Mouse (Mus musculus) forebrain, embryonic 13.5 days (tissue): ENCODE data around the gene Pih1d1. TPM values are rescaled to one million over a fixed set of nuclear protein-coding genes. Genes with fewer than 3 reads are reported as not detected.

Experiments used
- ATAC-seq: fragments of 200-750 bp; cut with Nextera tagmentation; 2 replicates; pipeline ENCODE4 v1.8.0; 2017
- H3K27ac ChIP-seq: fragments of 300-500 bp; sonication (generic); 2 replicates; pipeline ENCODE4 v1.5.1; 2015; ENCODE audit warnings: inconsistent platforms, mild to moderate bottlenecking, moderate library complexity
- H3K27me3 ChIP-seq: fragments of 300-500 bp; sonication (generic); 2 replicates; pipeline ENCODE4 v1.6.1; 2015; ENCODE audit warnings: mild to moderate bottlenecking, inconsistent platforms
- H3K36me3 ChIP-seq: fragments of 300-500 bp; sonication (generic); 2 replicates; pipeline ENCODE4 v1.6.1; 2015; ENCODE audit warnings: mild to moderate bottlenecking, inconsistent platforms; ENCODE audit not compliant: poor library complexity, severe bottlenecking
- H3K4me1 ChIP-seq: fragments of 300-500 bp; sonication (generic); 2 replicates; pipeline ENCODE4 v1.6.1; 2015; ENCODE audit warnings: inconsistent platforms
- H3K4me2 ChIP-seq: fragments of 300-500 bp; sonication (generic); 2 replicates; pipeline ENCODE4 v1.6.1; 2015; ENCODE audit warnings: inconsistent platforms, mild to moderate bottlenecking, moderate library complexity
- H3K4me3 ChIP-seq: fragments of 300-500 bp; sonication (generic); 2 replicates; pipeline ENCODE4 v1.5.1; 2015; ENCODE audit warnings: mild to moderate bottlenecking, inconsistent platforms
- H3K9ac ChIP-seq: fragments of 300-500 bp; sonication (generic); 2 replicates; pipeline ENCODE4 v1.6.1; 2015; ENCODE audit warnings: mild to moderate bottlenecking, inconsistent platforms
- H3K9me3 ChIP-seq: fragments of 300-500 bp; sonication (generic); replicated peaks from 2 replicates; pipeline ENCODE4 v1.6.1; 2016; ENCODE audit warnings: inconsistent platforms
- WGBS: fragments of 180-500 bp; shearing (Covaris S2); methylation state at CpG from one replicate; pipeline ENCODE4 v1.1.7; 2015; 5-methylcytosine and 5-hydroxymethylcytosine counted together
- polyA plus RNA-seq: library from polyadenylated mRNA; unstranded; fragments of >200 nt; fragmentation: Nextera tagmentation; extraction: Ambion mirVana; gene quantifications from 2 replicates; pipeline ENCODE4 v1.2.1, GENCODE M21; 2015

Pih1d1 gene
- polyA plus RNA-seq, 1 experiment from 2014 or later, result 97.5 TPM

DNA sequence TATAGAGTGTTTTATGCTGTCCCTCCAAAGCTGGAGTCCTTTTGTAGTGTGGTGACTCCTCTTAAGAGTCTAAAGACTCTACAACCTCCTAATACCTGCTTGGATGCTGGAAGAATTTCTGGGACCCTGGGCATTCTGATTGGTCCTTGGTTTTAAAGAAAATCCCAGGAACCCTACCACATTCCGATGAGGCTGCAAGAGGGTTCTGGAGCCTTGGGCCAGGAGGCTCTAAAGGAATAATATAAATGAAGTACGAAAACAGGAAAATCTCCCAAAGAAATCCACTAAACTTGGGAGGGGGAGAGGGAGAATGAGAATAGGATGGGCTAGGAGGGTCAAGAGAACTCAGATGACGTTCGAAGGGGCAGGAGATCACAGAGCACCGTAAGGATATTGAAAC lies 517 bp upstream of the Pih1d1 start:
- 2% methylated on average over 5 of the region's 5 CpGs for WGBS
- Histone ChIP-seq H3K9me3 (no peaks in the 10 kb centered on the region), H3K27ac (peak overlapping the region; percentile 90), H3K27me3 (no peaks in the 10 kb centered on the region), H3K4me1 (peaks cover 31% of the 10 kb centered on the region), H3K36me3 (peaks cover 13% of the 10 kb centered on the region), H3K4me3 (peak overlapping the region; percentile 56), H3K4me2 (peak overlapping the region; percentile 74), H3K9ac (peak overlapping the region; percentile 80)
- ATAC-seq, result peak; percentile 1; the same call in 1 of the 2 replicates

DNA sequence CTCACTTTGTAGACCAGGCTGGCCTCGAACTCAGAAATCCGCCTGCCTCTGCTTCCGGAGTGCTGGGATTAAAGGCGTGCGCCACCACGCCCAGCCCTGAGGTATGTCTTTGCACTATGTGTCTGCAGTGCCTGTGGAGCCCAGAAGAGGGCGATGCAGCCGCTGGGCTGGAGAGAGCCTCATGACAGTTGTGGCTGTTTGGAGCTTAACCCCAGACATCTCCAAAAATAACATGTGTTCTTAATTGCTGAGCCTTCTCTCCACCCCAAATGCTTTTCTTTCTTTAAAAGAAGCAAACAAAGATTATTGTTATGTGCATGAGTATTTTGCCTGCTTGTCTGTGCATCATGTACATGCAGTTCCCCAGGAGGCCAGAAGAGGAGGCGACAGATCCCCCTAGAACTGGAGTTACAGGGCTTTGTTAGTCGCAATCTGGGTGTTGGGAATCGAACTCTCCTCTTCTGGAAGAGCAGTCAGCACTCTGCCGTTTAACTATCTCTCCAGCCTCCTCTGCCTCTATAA lies 951 bp downstream of the Pih1d1 start:
- ATAC-seq, result peak; percentile 9; the same call in 1 of the 2 replicates
- Histone ChIP-seq H3K27me3 (no peaks in the 10 kb centered on the region), H3K4me1 (peaks cover 31% of the 10 kb centered on the region), H3K27ac (no peak overlapping the region), H3K36me3 (peaks cover 27% of the 10 kb centered on the region), H3K4me2 (peak overlapping the region; percentile 74), H3K9ac (no peak overlapping the region), H3K4me3 (peak overlapping the region; percentile 56), H3K9me3 (no peaks in the 10 kb centered on the region)
- WGBS, result 78% methylated on average over 12 of the region's 12 CpGs

DNA sequence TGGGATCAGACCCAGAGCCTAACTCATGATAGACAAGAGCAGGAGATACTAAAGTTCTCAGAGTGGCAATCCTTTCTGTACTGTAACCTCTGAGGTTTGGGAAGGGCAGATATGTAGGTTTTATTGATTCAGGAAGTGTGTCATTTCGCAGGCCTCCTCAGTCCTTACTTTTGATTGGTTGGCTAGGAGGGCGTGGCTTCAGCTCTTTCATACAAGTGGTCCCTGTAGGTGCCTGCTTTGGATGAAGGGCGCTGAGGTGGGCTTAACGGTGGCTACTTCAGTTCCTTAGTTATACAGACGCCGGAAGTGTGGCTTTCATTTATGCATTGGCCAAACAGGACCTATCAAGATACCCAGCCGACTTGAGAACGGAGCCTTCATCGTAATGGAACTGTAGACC lies 1.5 kb downstream of the Pih1d1 start:
- H3K4me1 ChIP-seq, result peaks cover 30% of the 10 kb centered on the region
- ATAC-seq, result no peak
- H3K36me3 ChIP-seq, result peaks cover 30% of the 10 kb centered on the region
- no peak overlapping the region for H3K27ac ChIP-seq
- peak overlapping the region; percentile 74; the same call in 1 of the 2 replicates for H3K4me2 ChIP-seq
- H3K9me3 ChIP-seq, result no peaks in the 10 kb centered on the region
- H3K27me3 ChIP-seq, result no peaks in the 10 kb centered on the region
- WGBS, result 87% methylated on average over 9 of the region's 9 CpGs
- no peak overlapping the region for H3K9ac ChIP-seq
- no peak overlapping the region for H3K4me3 ChIP-seq

DNA sequence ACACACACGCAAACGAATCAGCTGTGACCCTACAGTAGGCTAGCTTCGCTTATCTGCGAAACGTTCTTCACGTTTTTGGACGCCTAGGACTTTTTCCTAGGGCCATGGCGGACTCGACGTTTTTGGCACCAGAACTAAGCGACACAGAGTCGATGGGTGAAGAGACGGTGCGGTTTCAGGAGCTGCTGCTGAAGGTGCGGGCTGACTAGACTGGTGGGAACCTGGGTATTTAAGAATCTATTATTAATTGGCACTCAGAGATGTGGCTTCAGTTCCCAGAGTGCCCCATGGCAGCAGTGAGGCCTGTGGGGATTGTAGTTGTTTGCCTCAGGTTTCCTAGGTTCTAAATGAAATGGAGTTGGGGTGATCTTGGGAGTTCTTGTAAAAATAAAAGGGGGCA lies 2.1 kb downstream of the Pih1d1 start:
- WGBS, result 97% methylated on average over 15 of the region's 15 CpGs
- no peak overlapping the region for H3K9ac ChIP-seq

DNA sequence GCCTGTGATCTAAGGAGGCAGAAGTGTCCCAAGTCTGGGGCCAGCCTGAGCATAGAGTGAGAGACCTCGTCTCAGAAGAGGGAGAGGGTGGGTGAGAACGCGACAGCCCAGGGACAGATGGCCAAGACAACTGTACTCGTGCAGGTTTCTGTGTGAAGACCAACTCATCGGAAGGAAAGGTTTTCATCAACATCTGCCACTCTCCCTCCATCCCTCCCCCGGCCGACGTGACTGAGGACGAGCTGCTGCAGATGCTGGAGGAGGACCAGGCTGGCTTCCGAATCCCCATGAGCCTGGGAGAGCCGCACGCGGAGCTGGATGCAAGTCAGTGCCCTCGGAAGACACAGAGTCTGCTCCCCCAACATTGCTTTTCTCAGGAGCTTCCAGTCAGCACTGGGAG lies 3.4 kb downstream of the Pih1d1 start:
- no peak overlapping the region for H3K4me2 ChIP-seq
- H3K27me3 ChIP-seq, result peaks cover 2% of the 10 kb centered on the region; the same call in 1 of the 2 replicates
- H3K27ac ChIP-seq, result peak overlapping the region; percentile 12; the same call in 1 of the 2 replicates
- 91% methylated on average over 14 of the region's 14 CpGs for WGBS
- peaks cover 30% of the 10 kb centered on the region for H3K36me3 ChIP-seq
- no peaks in the 10 kb centered on the region for H3K9me3 ChIP-seq
- no peak for ATAC-seq
- no peak overlapping the region for H3K9ac ChIP-seq
- peaks cover 18% of the 10 kb centered on the region for H3K4me1 ChIP-seq
- no peak overlapping the region for H3K4me3 ChIP-seq

More for the DNA sequence above, 2.1 kb downstream of the Pih1d1 start:
- H3K36me3 ChIP-seq, result peaks cover 30% of the 10 kb centered on the region
- H3K4me1 ChIP-seq, result peaks cover 24% of the 10 kb centered on the region
- no peak overlapping the region for H3K4me2 ChIP-seq
- H3K27me3 ChIP-seq, result no peaks in the 10 kb centered on the region
- ATAC-seq, result no peak
- H3K9me3 ChIP-seq, result no peaks in the 10 kb centered on the region
- no peak overlapping the region for H3K27ac ChIP-seq
- H3K4me3 ChIP-seq, result no peak overlapping the region

DNA sequence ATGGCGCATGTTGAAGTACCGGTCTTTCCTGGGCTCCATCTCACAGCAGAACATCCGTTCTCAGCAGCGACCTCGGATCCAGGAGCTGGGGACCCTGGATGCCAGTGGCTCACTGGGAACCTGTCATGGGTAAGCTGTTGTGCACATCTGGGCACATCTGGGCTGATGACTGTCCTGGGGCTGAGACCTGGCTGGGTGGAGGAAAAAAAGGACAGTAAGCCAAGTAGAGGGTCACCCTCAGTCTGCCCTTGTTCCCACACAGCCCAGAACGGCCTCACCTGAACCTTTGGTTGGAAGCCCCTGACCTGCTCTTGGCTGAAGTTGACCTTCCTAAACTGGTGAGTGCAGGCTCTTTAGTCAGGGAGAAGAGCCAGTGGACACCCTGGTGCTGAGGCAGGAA lies 4.9 kb downstream of the Pih1d1 start:
- H3K9ac ChIP-seq, result no peak overlapping the region

DNA sequence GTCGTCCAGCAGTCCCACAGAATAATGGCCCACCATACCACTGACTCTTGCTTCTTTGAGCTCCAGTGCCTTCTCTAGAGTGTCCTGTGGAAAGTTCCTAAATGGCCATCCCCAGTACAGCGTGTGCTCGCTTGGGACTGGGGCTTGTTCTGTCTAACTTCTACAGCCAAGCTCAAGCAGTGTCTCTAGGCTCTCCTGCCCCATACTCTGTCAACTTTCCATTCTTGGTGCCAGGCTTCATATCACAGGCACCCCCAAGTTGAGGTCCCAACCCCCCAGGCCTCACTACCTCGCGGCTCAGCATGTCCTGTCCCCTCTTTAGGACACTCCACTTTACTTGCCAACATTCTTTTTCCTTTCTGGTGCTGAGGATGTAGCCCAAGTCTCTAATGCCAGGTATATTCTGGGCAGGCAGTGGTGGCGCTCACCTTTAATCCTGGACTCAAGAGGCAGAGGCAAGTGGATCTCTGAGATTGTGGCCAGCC lies 6.3 kb downstream of the Pih1d1 start:
- Histone ChIP-seq H3K36me3 (peaks cover 30% of the 10 kb centered on the region), H3K4me1 (peaks cover 18% of the 10 kb centered on the region), H3K27ac (no peak overlapping the region), H3K9me3 (no peaks in the 10 kb centered on the region), H3K27me3 (peaks cover 31% of the 10 kb centered on the region), H3K4me2 (no peak overlapping the region), H3K9ac (no peak overlapping the region), H3K4me3 (no peak overlapping the region)
- no peak for ATAC-seq
- WGBS, result 92% methylated on average over 6 of the region's 6 CpGs

More for the DNA sequence above, 4.9 kb downstream of the Pih1d1 start:
- ATAC-seq, result no peak
- H3K9me3 ChIP-seq, result no peaks in the 10 kb centered on the region
- H3K36me3 ChIP-seq, result peaks cover 30% of the 10 kb centered on the region
- H3K27ac ChIP-seq, result no peak overlapping the region
- peaks cover 23% of the 10 kb centered on the region for H3K4me1 ChIP-seq
- WGBS, result 96% methylated on average over 6 of the region's 6 CpGs
- no peak overlapping the region for H3K4me2 ChIP-seq
- no peak overlapping the region for H3K4me3 ChIP-seq
- H3K27me3 ChIP-seq, result peaks cover 17% of the 10 kb centered on the region

DNA sequence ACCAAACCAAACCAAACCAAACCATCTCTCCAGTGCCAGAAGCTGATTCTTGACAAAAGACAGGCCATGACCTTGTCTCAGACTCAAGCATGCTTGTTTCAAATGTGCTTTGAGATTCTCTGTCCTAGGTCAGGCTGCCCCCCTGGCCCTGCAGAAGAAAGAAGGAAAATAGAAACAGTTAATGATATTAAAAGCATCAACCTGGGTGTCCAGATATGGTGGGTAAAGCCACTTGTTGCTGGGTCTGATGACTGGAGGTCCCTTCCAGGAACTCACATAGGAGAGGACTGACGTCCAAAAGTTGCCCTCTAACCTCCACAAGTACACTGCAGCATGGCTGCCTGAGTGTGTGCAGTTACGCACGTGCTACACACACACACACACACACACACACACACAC lies 6.8 kb downstream of the Pih1d1 start:
- WGBS, result 94% methylated on average over 3 of the region's 3 CpGs
- H3K27ac ChIP-seq, result no peak overlapping the region

DNA sequence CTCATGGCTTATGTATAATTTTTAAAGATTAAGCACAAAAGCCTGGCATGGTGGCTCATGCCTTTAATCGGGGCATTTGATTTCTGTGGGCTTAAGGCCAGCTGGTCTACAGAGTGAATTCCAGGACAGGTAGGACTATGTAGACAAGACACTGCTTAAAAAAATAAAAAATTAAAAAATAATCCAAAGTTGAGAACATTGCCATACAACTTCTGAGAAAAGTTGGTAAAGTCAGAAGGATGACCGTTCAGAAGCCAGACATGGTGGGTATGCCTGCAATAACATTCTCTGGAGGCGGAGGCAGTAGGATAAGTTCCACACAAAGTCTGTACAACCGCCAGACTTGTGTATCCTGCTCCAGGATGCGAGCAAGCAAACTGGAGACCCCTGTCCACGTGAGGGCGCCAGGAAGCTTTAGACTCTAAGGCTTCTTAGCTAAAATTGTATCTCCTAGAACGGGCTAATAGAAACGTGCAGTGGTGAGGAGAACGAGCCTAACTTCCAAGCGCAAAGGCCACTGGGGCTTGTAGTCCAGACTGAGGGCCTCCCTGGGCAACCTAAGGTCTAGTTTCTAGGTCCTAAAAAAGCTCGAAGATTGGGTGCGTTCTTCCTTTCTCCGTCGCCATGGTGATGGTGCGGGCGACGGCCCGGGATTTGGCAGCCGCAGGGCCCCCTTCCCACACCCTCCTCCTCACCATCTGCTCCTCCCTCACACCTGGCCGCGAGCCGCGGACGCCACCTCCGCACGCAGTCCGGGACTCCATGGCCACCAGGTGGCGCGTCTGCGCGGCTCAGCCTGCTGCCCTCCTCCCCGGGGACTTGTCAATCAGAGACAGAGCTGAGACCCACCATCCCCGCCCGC lies 7.7 kb downstream of the Pih1d1 start:
- Histone ChIP-seq H3K4me1 (peaks cover 18% of the 10 kb centered on the region), H3K9ac (peak overlapping the region; percentile 34), H3K4me2 (peak overlapping the region; percentile 64), H3K27me3 (peaks cover 46% of the 10 kb centered on the region), H3K36me3 (peaks cover 30% of the 10 kb centered on the region), H3K9me3 (no peaks in the 10 kb centered on the region), H3K4me3 (peak overlapping the region; percentile 35), H3K27ac (peak overlapping the region; percentile 32; the same call in 1 of the 2 replicates)
- ATAC-seq, result peak; percentile 88
- 5% methylated on average over 35 of the region's 35 CpGs for WGBS

More for the DNA sequence above, 6.8 kb downstream of the Pih1d1 start:
- Histone ChIP-seq H3K4me3 (no peak overlapping the region), H3K9me3 (no peaks in the 10 kb centered on the region), H3K4me2 (no peak overlapping the region), H3K36me3 (peaks cover 30% of the 10 kb centered on the region), H3K9ac (no peak overlapping the region), H3K4me1 (peaks cover 18% of the 10 kb centered on the region), H3K27me3 (peaks cover 36% of the 10 kb centered on the region)
- no peak for ATAC-seq

DNA sequence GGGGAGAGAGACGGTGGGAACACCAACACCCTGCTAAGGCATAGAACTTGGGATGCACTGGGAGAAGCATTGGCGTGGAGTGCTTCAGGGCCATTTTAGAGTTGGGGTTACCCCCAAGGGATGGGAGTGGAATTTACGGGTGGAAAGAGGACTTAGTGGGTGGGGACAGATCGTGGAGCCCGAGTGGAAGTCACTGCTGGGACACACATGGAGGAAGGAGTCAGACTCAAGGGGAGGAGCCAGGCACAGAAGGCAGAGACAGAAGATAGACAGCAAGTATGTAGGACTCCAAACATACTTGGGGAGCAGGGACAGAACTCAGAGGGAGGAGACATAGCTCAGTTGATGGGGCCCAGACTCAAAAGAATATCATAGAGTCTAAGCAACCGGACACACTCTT lies 8.4 kb downstream of the Pih1d1 start:
- Histone ChIP-seq H3K4me1 (peaks cover 22% of the 10 kb centered on the region), H3K9ac (peak overlapping the region; percentile 34), H3K4me2 (peak overlapping the region; percentile 64), H3K36me3 (peaks cover 27% of the 10 kb centered on the region), H3K27me3 (peaks cover 53% of the 10 kb centered on the region), H3K27ac (peak overlapping the region; percentile 14; the same call in 1 of the 2 replicates), H3K9me3 (no peaks in the 10 kb centered on the region), H3K4me3 (peak overlapping the region; percentile 35)
- peak; percentile 13; the same call in 1 of the 2 replicates for ATAC-seq
- WGBS, result 29% methylated on average over 6 of the region's 6 CpGs

DNA sequence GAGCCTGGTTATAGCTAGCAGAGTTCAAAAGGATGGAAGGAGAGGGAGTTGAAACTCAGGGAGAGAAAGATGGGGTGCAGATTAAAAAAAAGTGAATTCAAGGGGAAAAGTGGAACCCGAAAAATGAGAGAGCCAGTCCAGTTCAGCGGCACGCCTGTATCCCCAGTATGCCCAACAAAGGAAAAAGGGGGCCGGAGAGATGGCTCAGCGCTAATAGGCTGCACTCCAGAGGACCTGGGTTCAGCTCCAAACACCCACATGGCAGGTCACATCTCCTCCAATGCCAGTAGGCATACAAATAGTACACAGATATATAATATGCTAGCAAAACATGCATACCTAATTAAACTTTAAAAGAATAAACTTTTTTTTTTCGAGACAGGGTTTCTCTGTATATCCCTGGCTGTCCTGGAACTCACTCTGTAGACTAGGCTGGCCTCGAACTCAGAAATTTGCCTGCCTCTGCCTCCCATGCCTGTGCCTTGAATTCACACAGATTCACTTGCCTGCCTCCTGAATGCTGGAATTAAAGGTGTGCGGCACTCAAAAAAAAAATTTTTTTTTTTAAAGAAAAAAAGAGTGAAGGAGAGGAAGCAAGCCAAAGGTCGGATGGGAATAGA lies 9.0 kb downstream of the Pih1d1 start:
- H3K9ac ChIP-seq, result no peak overlapping the region
- peak overlapping the region; percentile 65; the same call in 1 of the 2 replicates for H3K4me2 ChIP-seq
- H3K9me3 ChIP-seq, result no peaks in the 10 kb centered on the region
- peaks cover 59% of the 10 kb centered on the region for H3K27me3 ChIP-seq
- H3K4me1 ChIP-seq, result peaks cover 27% of the 10 kb centered on the region
- peaks cover 21% of the 10 kb centered on the region for H3K36me3 ChIP-seq
- ATAC-seq, result no peak
- H3K4me3 ChIP-seq, result peak overlapping the region; percentile 50; the same call in 1 of the 2 replicates
- no peak overlapping the region for H3K27ac ChIP-seq
- 75% methylated on average over 9 of the region's 9 CpGs for WGBS
